Mouse (Mus musculus) MEL (cell line): ENCODE measurements around the gene 1110065P20Rik. TPM values are rescaled to one million over a fixed set of nuclear protein-coding genes. Genes with fewer than 3 reads are reported as not detected.

ENCODE experiments used
- DNase-seq: peaks from one replicate; pipeline ENCODE4 v3.0.0; 2011; ENCODE audit warnings: low read depth, low spot score
- H3K27ac ChIP-seq: 2 replicates; pipeline ENCODE4 v1.5.1; 2012; ENCODE audit warnings: low read depth, mild to moderate bottlenecking, control low read depth, low read length, moderate library complexity; ENCODE audit not compliant: control insufficient read depth
- H3K27me3 ChIP-seq, 2 experiments: fragments of 150-350 bp in 1 of 2; sonication (generic) in 1 of 2; 2 replicates each; pipeline ENCODE4 v1.6.1; 2012; ENCODE audit warnings: low read length in 2 of 2, mild to moderate bottlenecking in 2 of 2, improper control_type of control experiment in 1 of 2, moderate library complexity in 1 of 2; ENCODE audit not compliant: insufficient read depth in 2 of 2, control insufficient read depth in 1 of 2
- H3K36me3 ChIP-seq, 2 experiments: 2 replicates each; pipeline ENCODE4 v1.6.1; 2012 to 2014; ENCODE audit warnings: low read length in 2 of 2, improper control_type of control experiment in 1 of 2, inconsistent platforms in 1 of 2, mild to moderate bottlenecking in 1 of 2; ENCODE audit not compliant: insufficient read depth in 2 of 2, control insufficient read depth in 1 of 2
- H3K4me1 ChIP-seq, 2 experiments: fragments of 150-350 bp in 1 of 2; sonication (generic) in 1 of 2; 2 replicates each; pipeline ENCODE4 v1.6.1; 2012; ENCODE audit warnings: low read length in 2 of 2, improper control_type of control experiment in 1 of 2, mild to moderate bottlenecking in 1 of 2; ENCODE audit not compliant: insufficient read depth in 2 of 2, control insufficient read depth in 1 of 2
- H3K4me3 ChIP-seq, 2 experiments: fragments of 150-350 bp in 1 of 2; sonication (generic) in 1 of 2; 2 replicates each; pipeline ENCODE4 v1.5.1; 2012; ENCODE audit warnings: low read depth in 2 of 2, low read length in 2 of 2, mild to moderate bottlenecking in 2 of 2, moderate library complexity in 2 of 2, control low read depth in 1 of 2, improper control_type of control experiment in 1 of 2; ENCODE audit not compliant: control insufficient read depth in 1 of 2, insufficient read depth in 1 of 2
- H3K79me2 ChIP-seq: 2 replicates; pipeline ENCODE4 v1.6.1; 2012; ENCODE audit warnings: mild to moderate bottlenecking, low read length, moderate library complexity; ENCODE audit not compliant: control insufficient read depth, poor library complexity, insufficient read depth
- H3K9ac ChIP-seq: 2 replicates; pipeline ENCODE4 v1.6.1; 2012; ENCODE audit warnings: low read depth, mild to moderate bottlenecking, control low read depth, low read length, moderate library complexity; ENCODE audit not compliant: control insufficient read depth, poor library complexity, severe bottlenecking
- H3K9me3 ChIP-seq: fragments of 150-350 bp; sonication (generic); replicated peaks from 2 replicates; pipeline ENCODE4 v1.6.1; 2012; ENCODE audit warnings: mild to moderate bottlenecking, low read length, improper control_type of control experiment, moderate library complexity; ENCODE audit not compliant: insufficient read depth
- BHLHE40 ChIP-seq: IDR thresholded peaks from 2 replicates; pipeline ENCODE4 v1.6.1; 2012; ENCODE audit warnings: low read depth, mild to moderate bottlenecking, inconsistent platforms, low read length, improper control_type of control experiment, borderline replicate concordance
- CHD1 ChIP-seq: IDR thresholded peaks from 2 replicates; pipeline ENCODE4 v1.6.1; 2012; ENCODE audit warnings: low read depth, mild to moderate bottlenecking, inconsistent platforms, low read length, improper control_type of control experiment
- ETS1 ChIP-seq: IDR thresholded peaks from 2 replicates; pipeline ENCODE4 v1.6.1; 2012; ENCODE audit warnings: low read depth, mild to moderate bottlenecking, inconsistent platforms, low read length, improper control_type of control experiment, moderate library complexity
- GABPA ChIP-seq: IDR thresholded peaks from 2 replicates; pipeline ENCODE4 v1.6.1; 2012; ENCODE audit warnings: low read depth, mild to moderate bottlenecking, inconsistent platforms, low read length, improper control_type of control experiment, moderate library complexity
- HCFC1 ChIP-seq: IDR thresholded peaks from 2 replicates; pipeline ENCODE4 v1.6.1; 2012; ENCODE audit warnings: low read depth, mild to moderate bottlenecking, inconsistent platforms, low read length, improper control_type of control experiment, moderate library complexity
- KAT2A ChIP-seq: conservative IDR thresholded peaks from 2 replicates; pipeline ENCODE4 v1.6.1; 2012; ENCODE audit warnings: low read depth, low read length, improper control_type of control experiment, inconsistent platforms
- MAFK ChIP-seq: IDR thresholded peaks from 2 replicates; pipeline ENCODE4 v1.6.1; 2011; ENCODE audit warnings: low read depth, mild to moderate bottlenecking, low read length, improper control_type of control experiment, borderline replicate concordance
- MAX ChIP-seq: IDR thresholded peaks from 2 replicates; pipeline ENCODE4 v1.6.1; 2011; ENCODE audit warnings: low read length, improper control_type of control experiment
- MEF2A ChIP-seq: IDR thresholded peaks from 2 replicates; pipeline ENCODE4 v1.6.1; 2014; ENCODE audit warnings: low read depth, mild to moderate bottlenecking, inconsistent platforms, low read length, improper control_type of control experiment; ENCODE audit not compliant: poor library complexity, insufficient replicate concordance, severe bottlenecking; ENCODE audit errors: extremely low read depth
- MXI1 ChIP-seq: IDR thresholded peaks from 2 replicates; pipeline ENCODE4 v1.6.1; 2011; ENCODE audit warnings: mild to moderate bottlenecking, low read depth, low read length, improper control_type of control experiment
- MYB ChIP-seq: IDR thresholded peaks from 2 replicates; pipeline ENCODE4 v1.6.1; 2011; ENCODE audit warnings: mild to moderate bottlenecking, low read depth, low read length, improper control_type of control experiment
- NELFE ChIP-seq: IDR thresholded peaks from 2 replicates; pipeline ENCODE4 v1.6.1; 2011; ENCODE audit warnings: low read depth, low read length, improper control_type of control experiment
- POLR2A ChIP-seq, 2 experiments: IDR thresholded peaks; 2 replicates each; pipeline ENCODE4 v1.6.1; 2011 to 2012; ENCODE audit warnings: low read length in 2 of 2, mild to moderate bottlenecking in 2 of 2, control low read depth in 1 of 2, improper control_type of control experiment in 1 of 2, low read depth in 1 of 2, moderate library complexity in 1 of 2; ENCODE audit not compliant: control insufficient read depth in 1 of 2, insufficient read depth in 1 of 2, poor library complexity in 1 of 2
- POLR2AphosphoS5 ChIP-seq: IDR thresholded peaks from 2 replicates; pipeline ENCODE4 v1.6.1; 2012; ENCODE audit warnings: low read depth, borderline replicate concordance, mild to moderate bottlenecking, inconsistent platforms, low read length, moderate library complexity, mixed read lengths
- RCOR1 ChIP-seq: IDR thresholded peaks from 2 replicates; pipeline ENCODE4 v1.6.1; 2012; ENCODE audit warnings: low read depth, mild to moderate bottlenecking, inconsistent platforms, low read length, improper control_type of control experiment
- SMC3 ChIP-seq: IDR thresholded peaks from 2 replicates; pipeline ENCODE4 v1.6.1; 2011; ENCODE audit warnings: low read depth, low read length, improper control_type of control experiment
- USF2 ChIP-seq, 2 experiments: IDR thresholded peaks; 2 replicates each; pipeline ENCODE4 v1.6.1; 2011 to 2012; ENCODE audit warnings: improper control_type of control experiment in 2 of 2, low read length in 2 of 2, borderline replicate concordance in 1 of 2, inconsistent platforms in 1 of 2, low read depth in 1 of 2, mild to moderate bottlenecking in 1 of 2; ENCODE audit not compliant: insufficient read depth in 1 of 2
- ZKSCAN1 ChIP-seq: IDR thresholded peaks from 2 replicates; pipeline ENCODE4 v1.6.1; 2012; ENCODE audit warnings: low read depth, mild to moderate bottlenecking, inconsistent platforms, low read length, improper control_type of control experiment, moderate library complexity
- ZMIZ1 ChIP-seq: IDR thresholded peaks from 2 replicates; pipeline ENCODE4 v1.6.1; 2012; ENCODE audit warnings: low read depth, mild to moderate bottlenecking, inconsistent platforms, low read length, improper control_type of control experiment, moderate library complexity
- polyA plus RNA-seq, 2 experiments: library from polyadenylated mRNA; stranded (reverse) in 1 of 2; unstranded in 1 of 2; fragments of >175 nt in 1 of 2; fragments of >200 nt in 1 of 2; gene quantifications; 2 replicates each; pipeline versions ENCODE4 v1.2.1 to v1.2.4; 2012; ENCODE audit warnings: low replicate concordance in 2 of 2, low read depth in 1 of 2; ENCODE audit not compliant: insufficient read length in 2 of 2, insufficient read depth in 1 of 2, missing spikeins in 1 of 2
- total RNA-seq: library from RNA; depleted of rRNA; stranded (reverse); fragments of 300-350 nt; gene quantifications from 2 replicates; pipeline ENCODE4 v1.2.3, GENCODE M21; 2012

The 1110065P20Rik gene
- total and polyA plus RNA-seq, 3 experiments: 43.4 to 50.9 TPM; not detected in 1

- Histone ChIP-seq H3K9ac (no peak overlapping the region), H3K27ac (no peak overlapping the region), H3K4me3 (no peak overlapping the region), H3K9me3 (no peaks in the 10 kb centered on the region), H3K36me3 (peaks cover 2 to 13% of the 10 kb centered on the region in 2 experiments), H3K4me1 (peaks cover 0 to 3% of the 10 kb centered on the region in 2 experiments; a peak in 2 of 4 replicates), H3K27me3 (no peaks in the 10 kb centered on the region), H3K79me2 (peaks cover 35% of the 10 kb centered on the region)
- TF ChIP-seq SMC3 (no peak), BHLHE40 (no peak), RCOR1 (no peak), POLR2AphosphoS5 (no peak), USF2 (IDR thresholded peaks at IDR 0.05; ENCODE audit: borderline replicate concordance in 1 of 2, insufficient read depth in 1 of 2, low read depth in 1 of 2, low read length in 2 of 2) (no peak), ETS1 (no peak), ZKSCAN1 (no peak), NELFE (no peak)
- DNase-seq: no peak
These were observed 35.1 kb downstream of the 1110065P20Rik start for GRCm38 (mm10) chr4:124815901-124816300.

- H3K4me1 ChIP-seq: peaks cover 0 to 22% of the 10 kb centered on the region in 2 experiments
These were observed 39.5 kb downstream of the 1110065P20Rik start for GRCm38 (mm10) chr4:124811347-124811975.

GRCm38 (mm10) chr4:124810056-124810455 lies 40.9 kb downstream of the 1110065P20Rik start:
- H3K9ac ChIP-seq: no peak overlapping the region
- no peaks in the 10 kb centered on the region for H3K27me3 ChIP-seq
- no peak overlapping the region for H3K27ac ChIP-seq
- peaks cover 22 to 36% of the 10 kb centered on the region in 2 experiments for H3K36me3 ChIP-seq
- H3K4me3 ChIP-seq: no peak overlapping the region
- H3K4me1 ChIP-seq: peaks cover 0 to 31% of the 10 kb centered on the region in 2 experiments
- TF ChIP-seq HCFC1 (no peak), USF2 (IDR thresholded peaks at IDR 0.05; ENCODE audit: borderline replicate concordance in 1 of 2, insufficient read depth in 1 of 2, low read depth in 1 of 2, low read length in 2 of 2) (no peak), ZMIZ1 (no peak), POLR2A (IDR thresholded peaks at IDR 0.05; ENCODE audit: control insufficient read depth in 1 of 2, insufficient read depth in 1 of 2, low read depth in 1 of 2, low read length in 2 of 2, poor library complexity in 1 of 2) (no peak), CHD1 (no peak)
- DNase-seq: no peak
- no peaks in the 10 kb centered on the region for H3K9me3 ChIP-seq
- H3K79me2 ChIP-seq: peaks cover 53% of the 10 kb centered on the region

More at GRCm38 (mm10) chr4:124811347-124811975, 39.5 kb downstream of the 1110065P20Rik start:
- peaks cover 49% of the 10 kb centered on the region for H3K79me2 ChIP-seq
- no peak overlapping the region for H3K9ac ChIP-seq
- DNase-seq: no peak
- H3K4me3 ChIP-seq: no peak overlapping the region
- H3K9me3 ChIP-seq: no peaks in the 10 kb centered on the region
- peaks cover 12 to 22% of the 10 kb centered on the region in 2 experiments for H3K36me3 ChIP-seq
- no peak overlapping the region for H3K27ac ChIP-seq
- no peak for TF ChIP-seq MXI1
- TF ChIP-seq KAT2A: no peak
- TF ChIP-seq MAX: no peak
- TF ChIP-seq MYB: no peak
- TF ChIP-seq MEF2A: no peak
- no peak for TF ChIP-seq MAFK
- no peak for TF ChIP-seq GABPA
- TF ChIP-seq, all 39 proteins: peak for 0
- H3K27me3 ChIP-seq: no peaks in the 10 kb centered on the region
